Mouse (Mus musculus): Measurements from ENCODE around the gene Hnrnpul1. TPM values are rescaled to one million over a fixed set of nuclear protein-coding genes. Genes with fewer than 3 reads are reported as not detected.
"Not testable (repeated sequence)": the region's sequence is repeated elsewhere in the genome, so short reads cannot be mapped to it uniquely, and the experiment has no call there.

The Hnrnpul1 gene
- total and polyA plus RNA-seq, 2 experiments from 2014 or later = 47.9 to 144 TPM

- H3K9me3 ChIP-seq (ENCODE audit: low read length) = no peaks in the 10 kb centered on the region
- DNase-seq = no peak
- H3K36me3 ChIP-seq (ENCODE audit: insufficient read depth) = peaks cover 88% of the 10 kb centered on the region
- WGBS = 89% methylated on average over 8 of the region's 8 CpGs
- ATAC-seq = no peak
- H3K27ac ChIP-seq (ENCODE audit: low read depth, low read length) = no peak overlapping the region
- H3K4me3 ChIP-seq (ENCODE audit: low read depth, low read length) = no peak overlapping the region
- no peaks in the 10 kb centered on the region for H3K4me1 ChIP-seq (ENCODE audit: insufficient read depth)
- no peak for TF ChIP-seq CTCF (IDR thresholded peaks at IDR 0.05; ENCODE audit: low read depth)
- H3K4me2 ChIP-seq (ENCODE audit: low read depth) = no peak overlapping the region
- H3K27me3 ChIP-seq (ENCODE audit: insufficient read depth, low read length) = no peaks in the 10 kb centered on the region
- no peak overlapping the region for H3K9ac ChIP-seq
Measured at GRCm38 (mm10) chr7:25731294-25732055, 23.1 kb downstream of the Hnrnpul1 start.

- Histone ChIP-seq H3K27ac (ENCODE audit: low read depth, low read length) (no peak overlapping the region), H3K36me3 (ENCODE audit: insufficient read depth) (peaks cover 90% of the 10 kb centered on the region), H3K9ac (no peak overlapping the region), H3K9me3 (ENCODE audit: low read length) (no peaks in the 10 kb centered on the region), H3K4me3 (ENCODE audit: low read depth, low read length) (no peak overlapping the region), H3K27me3 (ENCODE audit: insufficient read depth, low read length) (no peaks in the 10 kb centered on the region), H3K4me1 (ENCODE audit: insufficient read depth) (no peaks in the 10 kb centered on the region), H3K4me2 (ENCODE audit: low read depth) (no peak overlapping the region)
- no peak for TF ChIP-seq CTCF (IDR thresholded peaks at IDR 0.05; ENCODE audit: low read depth)
- ATAC-seq (no peak), DNase-seq (no peak)
- 94% methylated on average over 2 of the region's 2 CpGs for WGBS
Measured at GRCm38 (mm10) chr7:25729862-25730261, 24.7 kb downstream of the Hnrnpul1 start.

- 58% methylated on average over 2 of the region's 2 CpGs for WGBS
- ATAC-seq = no peak
- peaks cover 90% of the 10 kb centered on the region for H3K36me3 ChIP-seq (ENCODE audit: insufficient read depth)
- no peak overlapping the region for H3K4me2 ChIP-seq (ENCODE audit: low read depth)
- no peaks in the 10 kb centered on the region for H3K9me3 ChIP-seq (ENCODE audit: low read length)
- H3K27ac ChIP-seq (ENCODE audit: low read depth, low read length) = no peak overlapping the region
- no peak for TF ChIP-seq CTCF (IDR thresholded peaks at IDR 0.05; ENCODE audit: low read depth)
- DNase-seq = no peak
- no peak overlapping the region for H3K9ac ChIP-seq
- no peaks in the 10 kb centered on the region for H3K27me3 ChIP-seq (ENCODE audit: insufficient read depth, low read length)
- H3K4me1 ChIP-seq (ENCODE audit: insufficient read depth) = no peaks in the 10 kb centered on the region
- no peak overlapping the region for H3K4me3 ChIP-seq (ENCODE audit: low read depth, low read length)
Measured at GRCm38 (mm10) chr7:25729396-25729795, 25.2 kb downstream of the Hnrnpul1 start.

GRCm38 (mm10) chr7:25727800-25728199 lies 26.8 kb downstream of the Hnrnpul1 start:
- Histone ChIP-seq H3K27ac (ENCODE audit: low read depth, low read length) (no peak overlapping the region), H3K36me3 (ENCODE audit: insufficient read depth) (peaks cover 92% of the 10 kb centered on the region), H3K4me3 (ENCODE audit: low read depth, low read length) (no peak overlapping the region), H3K9ac (no peak overlapping the region), H3K9me3 (ENCODE audit: low read length) (no peaks in the 10 kb centered on the region), H3K4me2 (ENCODE audit: low read depth) (no peak overlapping the region), H3K4me1 (ENCODE audit: insufficient read depth) (no peaks in the 10 kb centered on the region), H3K27me3 (ENCODE audit: insufficient read depth, low read length) (no peaks in the 10 kb centered on the region)
- ATAC-seq (no peak), DNase-seq (no peak)
- 93% methylated on average over 5 of the region's 5 CpGs for WGBS
- no peak for TF ChIP-seq CTCF (IDR thresholded peaks at IDR 0.05; ENCODE audit: low read depth)

GRCm38 (mm10) chr7:25725886-25726285 lies 28.7 kb downstream of the Hnrnpul1 start:
- no peak overlapping the region for H3K9ac ChIP-seq
- ATAC-seq (no peak), DNase-seq (no peak)
- no peaks in the 10 kb centered on the region for H3K9me3 ChIP-seq (ENCODE audit: low read length)
- H3K36me3 ChIP-seq (ENCODE audit: insufficient read depth) = peaks cover 91% of the 10 kb centered on the region
- H3K27ac ChIP-seq (ENCODE audit: low read depth, low read length) = no peak overlapping the region
- no peak for TF ChIP-seq CTCF (IDR thresholded peaks at IDR 0.05; ENCODE audit: low read depth)
- WGBS = 83% methylated on average over 19 of the region's 19 CpGs
- H3K4me1 ChIP-seq (ENCODE audit: insufficient read depth) = no peaks in the 10 kb centered on the region
- H3K4me2 ChIP-seq (ENCODE audit: low read depth) = no peak overlapping the region
- H3K27me3 ChIP-seq (ENCODE audit: insufficient read depth, low read length) = no peaks in the 10 kb centered on the region
- no peak overlapping the region for H3K4me3 ChIP-seq (ENCODE audit: low read depth, low read length)

- H3K36me3 ChIP-seq (ENCODE audit: insufficient read depth) = peaks cover 64% of the 10 kb centered on the region
- not testable (repeated sequence) for H3K4me1 ChIP-seq (ENCODE audit: insufficient read depth); DNase-seq; H3K4me3 ChIP-seq (ENCODE audit: low read depth, low read length); H3K9me3 ChIP-seq (ENCODE audit: low read length); H3K4me2 ChIP-seq (ENCODE audit: low read depth); H3K27ac ChIP-seq (ENCODE audit: low read depth, low read length); ATAC-seq; H3K9ac ChIP-seq; H3K27me3 ChIP-seq (ENCODE audit: insufficient read depth, low read length)
Measured at GRCm38 (mm10) chr7:25721776-25722175, 32.8 kb downstream of the Hnrnpul1 start.

- H3K36me3 ChIP-seq (ENCODE audit: insufficient read depth) = peaks cover 56% of the 10 kb centered on the region
Measured at GRCm38 (mm10) chr7:25720760-25721159, 33.8 kb downstream of the Hnrnpul1 start.

More at GRCm38 (mm10) chr7:25720760-25721159, 33.8 kb downstream of the Hnrnpul1 start:
- Histone ChIP-seq H3K4me3 (ENCODE audit: low read depth, low read length) (no peak overlapping the region), H3K4me1 (ENCODE audit: insufficient read depth) (peaks cover 4% of the 10 kb centered on the region; the same call in 1 of the 2 replicates), H3K27ac (ENCODE audit: low read depth, low read length) (no peak overlapping the region), H3K9ac (no peak overlapping the region), H3K4me2 (ENCODE audit: low read depth) (no peak overlapping the region), H3K9me3 (ENCODE audit: low read length) (no peaks in the 10 kb centered on the region), H3K27me3 (ENCODE audit: insufficient read depth, low read length) (no peaks in the 10 kb centered on the region)
- DNase-seq (no peak), ATAC-seq (no peak)
- TF ChIP-seq CTCF (IDR thresholded peaks at IDR 0.05; ENCODE audit: low read depth) = no peak
- 92% methylated on average over 5 of the region's 5 CpGs for WGBS

All from forebrain, postnatal 0 days (tissue).